Mouse (Mus musculus) myocyte (in vitro differentiated cells): ENCODE results near the gene Atf6.

ENCODE experiments used
- CEBPB ChIP-seq: IDR thresholded peaks from 2 replicates; pipeline ENCODE4 v1.6.1; 2011; ENCODE audit warnings: mild to moderate bottlenecking, moderate library complexity; ENCODE audit not compliant: poor library complexity, insufficient read depth, severe bottlenecking
- E2F4 ChIP-seq: IDR thresholded peaks from one replicate; pipeline ENCODE4 v1.6.1; 2011; ENCODE audit warnings: mild to moderate bottlenecking, control low read depth, moderate library complexity; ENCODE audit not compliant: insufficient read depth
- MAX ChIP-seq: IDR thresholded peaks from one replicate; pipeline ENCODE4 v1.6.1; 2011; ENCODE audit warnings: low read depth, mild to moderate bottlenecking, control low read depth
- POLR2A ChIP-seq: IDR thresholded peaks from one replicate; pipeline ENCODE4 v1.6.1; 2011; ENCODE audit warnings: low read depth, mild to moderate bottlenecking, control low read depth, moderate library complexity; ENCODE audit not compliant: insufficient read length
- POLR2AphosphoS2 ChIP-seq: IDR thresholded peaks from one replicate; pipeline ENCODE4 v1.6.1; 2011; ENCODE audit warnings: low read depth, control low read depth; ENCODE audit not compliant: insufficient read length
- TCF12 ChIP-seq: IDR thresholded peaks from one replicate; pipeline ENCODE4 v1.6.1; 2011; ENCODE audit warnings: mild to moderate bottlenecking, control low read depth; ENCODE audit not compliant: poor library complexity, insufficient read depth, severe bottlenecking
- USF1 ChIP-seq: IDR thresholded peaks from one replicate; pipeline ENCODE4 v1.6.1; 2011; ENCODE audit warnings: low read depth, mild to moderate bottlenecking, control low read depth, moderate library complexity

DNA sequence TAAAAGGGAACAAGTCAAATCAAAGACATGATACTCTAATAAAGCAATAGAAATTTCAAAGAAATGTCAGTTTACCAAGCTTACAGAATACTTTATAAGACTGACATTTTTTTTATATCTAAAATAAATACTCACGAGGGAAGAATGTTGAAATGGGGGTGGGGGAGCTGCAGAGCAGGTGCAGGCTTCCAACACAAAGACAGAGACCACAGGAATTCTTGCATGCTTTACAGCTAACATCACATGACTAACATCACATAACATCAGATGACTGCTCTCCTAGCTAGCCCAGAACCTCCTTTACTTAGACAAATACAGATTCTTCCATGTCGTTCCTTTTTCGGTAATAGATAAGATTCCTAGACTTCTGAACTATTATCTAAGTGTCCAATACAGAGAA, 76.6 kb downstream of the Atf6 start:
- no peak for TF ChIP-seq POLR2A
- TF ChIP-seq TCF12: peak; percentile 64
- TF ChIP-seq MAX: no peak
- no peak for TF ChIP-seq E2F4
- TF ChIP-seq POLR2AphosphoS2: no peak
- peak; percentile 84 for TF ChIP-seq USF1
- TF ChIP-seq CEBPB: no peak
